Mouse (Mus musculus) G1E-ER4 (cell line): ENCODE data around the gene Rab12. TPM values are rescaled to one million over a fixed set of nuclear protein-coding genes. Genes with fewer than 3 reads are reported as not detected.

Experiments
- GATA1 ChIP-seq: IDR thresholded peaks from one replicate; pipeline ENCODE4 v1.8.0; 2012; ENCODE audit warnings: low read length, inconsistent platforms
- polyA plus RNA-seq: library from polyadenylated mRNA; stranded (reverse); fragments of >175 nt; gene quantifications from 2 replicates; pipeline ENCODE4 v1.2.3, GENCODE M21; 2012

Rab12 gene
- polyA plus RNA-seq, 1 experiment = 19.7 TPM

DNA sequence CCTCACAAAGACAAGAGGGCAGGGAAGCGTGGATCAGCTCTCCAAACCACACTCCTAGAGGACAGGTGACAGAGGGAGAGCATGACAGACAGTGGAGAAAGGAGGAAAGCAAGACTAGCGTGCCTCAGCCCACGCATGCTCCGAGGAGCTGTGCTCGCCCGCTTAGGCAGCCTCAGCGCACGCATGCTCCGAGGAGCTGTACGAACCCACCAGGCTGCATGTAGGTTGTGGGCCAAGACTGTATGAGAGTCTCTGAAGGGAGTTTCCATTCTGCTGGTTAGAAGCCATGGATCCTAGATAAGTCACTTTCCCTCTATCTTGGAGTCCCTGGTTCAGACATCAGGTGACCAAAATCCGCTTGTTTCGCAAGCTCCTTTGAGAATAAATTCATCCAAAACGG lies 40.2 kb downstream of the Rab12 start:
- TF ChIP-seq GATA1 = no peak

DNA sequence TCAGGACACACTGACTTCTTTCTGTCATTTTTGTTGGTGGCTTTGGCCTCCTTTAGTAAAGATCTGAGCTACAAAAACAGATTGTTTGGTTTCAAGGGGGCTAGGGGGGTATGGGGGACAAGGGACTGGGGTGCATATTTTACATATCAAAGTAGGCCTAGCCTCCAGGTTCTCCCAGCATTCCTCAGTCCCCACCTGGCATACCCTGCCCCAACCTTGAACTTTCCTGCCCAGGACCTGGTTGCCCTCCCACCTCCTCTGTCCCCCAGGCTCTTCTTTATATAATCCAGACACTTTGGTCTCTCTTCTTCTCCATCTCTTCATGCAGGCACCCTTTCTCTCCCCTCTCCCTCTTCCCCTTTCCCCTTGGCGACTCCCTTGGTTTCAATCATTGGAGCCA lies 46.3 kb downstream of the Rab12 start:
- TF ChIP-seq GATA1 = no peak

DNA sequence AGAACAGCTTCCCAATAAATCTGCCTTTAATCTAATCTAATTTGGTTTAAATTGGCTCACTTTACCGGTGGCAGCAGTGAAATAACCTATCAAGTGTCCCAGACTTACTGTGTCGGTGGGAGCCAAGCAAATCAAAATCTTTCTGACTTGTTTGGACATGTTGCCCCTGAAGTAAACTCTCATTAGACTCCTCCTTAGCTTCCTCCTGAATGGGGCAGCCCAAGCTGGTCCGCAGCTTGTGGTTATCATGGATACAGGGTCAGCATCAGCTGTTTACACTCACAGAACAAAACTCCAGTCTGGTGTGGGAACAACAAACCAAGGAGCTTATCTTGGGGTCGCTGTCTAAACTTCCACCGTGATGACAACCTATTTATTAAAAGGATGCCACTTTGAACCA lies 47.8 kb downstream of the Rab12 start:
- TF ChIP-seq GATA1 = no peak

- TF ChIP-seq GATA1 = no peak
These were observed 48.3 kb downstream of the Rab12 start for GRCm38 (mm10) chr17:66471252-66471651.

DNA sequence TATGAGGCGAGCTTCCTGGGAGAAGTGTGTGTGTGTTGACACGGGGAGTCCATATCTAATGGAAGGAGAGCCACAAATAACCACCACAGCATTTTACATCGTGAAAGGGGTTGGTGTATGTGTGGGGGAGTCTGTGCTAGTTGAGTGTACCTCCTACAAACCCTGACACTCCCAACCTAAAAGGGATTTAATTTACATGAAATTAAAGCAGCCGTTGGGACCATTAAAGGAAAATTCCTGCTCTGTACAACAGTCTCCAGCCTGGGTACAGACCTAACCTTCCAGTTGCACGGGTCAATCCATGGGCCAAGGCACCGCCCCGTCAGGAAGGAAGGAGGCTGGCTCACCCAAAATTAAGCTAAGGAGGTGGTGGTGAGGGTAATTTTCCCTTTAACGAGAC lies 49.5 kb downstream of the Rab12 start:
- no peak for TF ChIP-seq GATA1

GRCm38 (mm10) chr17:66457278-66457677 lies 62.3 kb downstream of the Rab12 start:
- TF ChIP-seq GATA1 = no peak

- TF ChIP-seq GATA1 = no peak
These were observed 68.4 kb downstream of the Rab12 start for GRCm38 (mm10) chr17:66451143-66451542.

- no peak for TF ChIP-seq GATA1
These were observed 68.9 kb downstream of the Rab12 start for GRCm38 (mm10) chr17:66450526-66451070.

DNA sequence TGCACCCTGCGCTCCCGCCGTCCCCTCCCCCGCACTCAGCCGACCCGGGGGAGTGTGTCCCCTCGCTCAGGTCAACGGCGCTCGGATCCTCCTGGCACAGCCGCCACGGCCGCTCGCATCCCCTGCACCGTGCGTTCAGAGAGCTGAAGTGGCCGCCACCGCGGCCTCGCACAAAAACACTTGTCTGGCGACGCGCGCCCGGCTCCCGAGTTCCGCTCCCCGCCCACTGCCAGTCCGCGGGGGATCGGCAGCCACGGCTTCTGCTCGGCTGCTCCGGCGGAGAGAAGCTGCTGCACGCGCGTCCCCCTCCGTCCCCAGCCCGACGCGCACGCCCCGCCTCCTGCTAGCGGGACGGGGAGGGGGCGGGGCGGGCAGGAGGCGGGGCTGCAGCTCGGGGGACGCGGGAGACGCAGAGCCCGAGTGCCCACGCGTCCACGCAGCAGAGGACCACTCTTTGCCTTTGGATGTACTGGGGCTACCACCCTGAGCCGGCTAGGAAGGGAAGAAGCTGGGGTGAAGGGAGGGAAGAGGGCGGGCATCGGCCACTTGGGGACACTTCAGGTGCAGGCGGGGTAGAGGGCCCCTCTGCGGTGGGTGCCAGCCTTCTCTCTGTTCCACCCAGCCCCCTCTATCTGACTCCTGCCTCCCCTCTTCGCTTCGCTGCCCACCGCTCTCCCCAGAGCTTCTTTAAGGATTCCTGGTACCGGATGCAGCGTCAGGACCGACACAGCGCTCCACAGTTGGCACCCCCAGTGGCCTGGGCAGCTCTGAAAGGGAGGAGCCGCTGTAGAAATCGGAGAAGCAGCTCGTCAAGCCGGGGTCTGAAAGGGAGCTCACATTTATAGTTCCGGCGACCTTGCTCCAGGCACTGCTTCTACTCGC lies 69.8 kb downstream of the Rab12 start, which contains the start of gene Mtcl1:
Mtcl1 (minus strand) TSS at position 291 of the 882 bp plus-strand sequence.
- no peak for TF ChIP-seq GATA1

DNA sequence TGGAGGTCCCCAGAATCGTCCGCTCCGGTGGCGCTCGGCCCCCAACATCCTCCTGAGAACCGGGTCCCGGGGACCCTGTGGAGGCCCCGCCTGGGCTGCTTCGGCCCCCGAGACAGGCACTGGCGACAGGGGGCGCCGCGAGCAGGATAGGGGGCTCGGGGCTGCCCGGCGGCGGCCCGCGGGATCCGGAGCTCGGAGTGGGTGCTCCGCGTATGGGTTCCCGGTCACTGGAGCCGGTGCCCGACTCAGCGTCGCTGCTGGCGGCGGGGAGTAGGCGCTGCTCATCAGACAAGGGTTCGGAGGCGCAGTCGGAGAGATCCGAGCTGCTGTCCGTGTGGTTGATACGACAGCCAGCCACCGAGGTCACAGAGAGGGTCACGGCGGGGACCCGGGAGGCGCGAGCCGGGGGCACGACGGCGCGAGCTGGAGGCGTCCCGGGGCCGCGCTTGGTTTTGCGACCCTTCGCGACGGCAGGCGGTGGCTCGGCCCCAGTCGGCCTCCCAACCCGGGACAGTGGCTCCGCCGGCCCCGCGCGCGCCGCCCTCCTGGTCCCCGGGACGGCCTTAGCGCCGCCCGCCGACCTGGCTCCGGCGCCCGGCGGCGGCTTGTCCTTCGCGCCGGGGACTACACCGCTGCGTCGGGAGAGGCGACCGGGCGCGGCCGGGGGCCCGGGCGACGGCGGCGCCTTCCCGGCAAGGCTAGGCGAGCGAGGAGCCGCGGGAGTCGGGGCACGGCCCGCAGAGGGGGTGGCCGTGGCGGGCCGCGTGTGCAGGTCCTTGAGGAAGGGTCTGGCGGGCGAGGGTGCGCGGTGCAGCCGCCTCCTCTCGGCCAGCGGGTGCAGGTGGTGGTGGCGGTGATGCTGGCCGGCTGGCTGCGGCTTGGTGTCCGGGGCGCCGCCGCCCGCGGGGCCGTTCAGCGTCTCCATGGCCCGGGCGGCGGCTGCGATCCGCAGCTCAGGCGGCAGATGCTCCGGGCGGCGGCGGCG lies 70.8 kb downstream of the Rab12 start:
- no peak for TF ChIP-seq GATA1

- TF ChIP-seq GATA1 = no peak
These were observed 71.6 kb downstream of the Rab12 start for GRCm38 (mm10) chr17:66447978-66448377.

- TF ChIP-seq GATA1 = no peak
These were observed 72.6 kb downstream of the Rab12 start for GRCm38 (mm10) chr17:66447007-66447312.

GRCm38 (mm10) chr17:66446196-66447006 lies 73.1 kb downstream of the Rab12 start:
- no peak for TF ChIP-seq GATA1

Other genes starting within 250 kb of the Rab12 start
- gene Mtcl1, start 70.0 kb downstream of the Rab12 start, polyA plus RNA-seq = not detected in 2 replicates
- gene Themis3, start 74.9 kb upstream of the Rab12 start, polyA plus RNA-seq = not detected in 2 replicates